Mouse (Mus musculus) retina, embryonic 14.5 days (tissue): ENCODE data around the gene Tmem267.
"Not testable (repeated sequence)": the region's sequence is repeated elsewhere in the genome, so short reads cannot be mapped to it uniquely, and the experiment has no call there.

Source experiments
- DNase-seq: peaks from one replicate; pipeline ENCODE4 v3.0.0-alpha.2; 2015; ENCODE audit warnings: low spot score

The Tmem267 gene

DNA sequence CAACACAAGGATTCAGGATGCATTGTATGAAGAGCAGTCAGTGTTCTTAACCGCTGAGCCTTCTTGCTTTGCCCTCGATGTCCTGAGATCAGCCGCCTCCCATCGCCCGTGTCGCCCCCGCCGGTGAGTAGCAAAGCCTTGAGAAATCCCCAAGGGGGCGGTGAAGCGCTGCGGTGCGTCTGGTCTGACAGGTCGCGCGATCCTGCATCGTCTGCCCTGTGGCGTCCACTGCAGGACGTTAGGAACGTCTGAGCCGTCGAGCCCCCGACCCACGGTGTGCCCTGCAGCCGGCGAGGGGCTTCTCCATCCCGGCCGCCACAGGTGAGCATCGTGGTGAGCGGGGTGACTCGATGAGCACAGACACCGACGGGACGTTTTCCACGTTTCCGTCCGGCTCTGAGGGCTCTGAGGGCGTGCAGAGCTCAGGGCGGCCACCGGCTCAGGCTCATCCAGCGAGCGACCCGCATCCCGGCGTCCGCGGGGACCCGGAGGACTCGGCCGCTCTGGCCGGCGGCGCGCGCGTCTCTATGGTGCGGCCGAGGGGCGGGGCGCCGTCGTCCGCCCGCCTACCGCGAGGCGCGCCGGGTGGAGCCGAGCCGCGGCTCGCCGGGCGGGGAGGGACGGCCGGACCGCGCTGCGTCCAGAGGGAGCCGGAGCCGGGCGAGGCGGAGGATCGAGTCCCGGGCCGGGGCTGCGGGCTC lies at the start of gene Tmem267, which contains the start of gene 3110070M22Rik:
Gene Tmem267 (plus strand): TSS at position 160 of the 701 bp plus-strand sequence.
Gene 3110070M22Rik (minus strand): TSS at position 504 of the 701 bp plus-strand sequence.
- peak; percentile 96 for DNase-seq

DNA sequence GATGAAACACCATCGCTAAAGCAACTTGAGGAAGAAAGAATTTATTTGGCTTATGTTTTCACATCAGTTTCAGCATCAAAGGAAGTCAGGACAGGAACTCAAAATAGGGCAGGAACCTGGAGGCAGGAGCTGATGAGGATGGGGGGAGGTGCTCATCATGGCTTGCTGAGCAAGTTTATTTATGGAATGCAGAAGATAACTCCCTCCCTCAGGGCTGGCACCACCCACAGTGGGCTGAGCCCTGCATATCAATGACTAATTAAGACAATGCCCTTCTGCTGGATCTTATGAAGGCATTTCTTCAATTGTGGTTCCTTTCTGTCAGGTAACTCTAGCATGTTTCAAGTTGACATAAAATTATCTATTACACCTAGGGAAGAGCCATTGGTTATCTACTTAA lies 45.6 kb upstream of the Tmem267 start:
- no peak for DNase-seq

DNA sequence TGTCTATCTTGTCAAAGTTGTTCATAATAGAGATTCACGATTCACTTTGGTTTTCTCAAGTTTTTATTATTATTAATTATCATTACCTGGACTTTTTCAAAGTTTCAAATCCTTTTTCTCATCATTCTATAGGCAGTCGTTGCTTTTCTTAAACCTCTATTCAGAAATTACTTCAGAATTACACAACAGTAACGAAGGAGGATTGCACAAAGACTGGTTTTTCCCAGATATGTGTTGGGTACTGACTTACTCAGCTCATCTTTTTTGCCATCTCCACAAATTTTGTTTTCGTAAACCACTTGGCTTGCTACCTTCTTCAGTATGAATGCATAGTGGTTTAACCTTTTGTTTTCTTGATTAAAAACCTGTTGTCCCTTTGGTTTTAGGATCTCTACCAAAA lies 34.3 kb upstream of the Tmem267 start:
- DNase-seq, result no peak

DNA sequence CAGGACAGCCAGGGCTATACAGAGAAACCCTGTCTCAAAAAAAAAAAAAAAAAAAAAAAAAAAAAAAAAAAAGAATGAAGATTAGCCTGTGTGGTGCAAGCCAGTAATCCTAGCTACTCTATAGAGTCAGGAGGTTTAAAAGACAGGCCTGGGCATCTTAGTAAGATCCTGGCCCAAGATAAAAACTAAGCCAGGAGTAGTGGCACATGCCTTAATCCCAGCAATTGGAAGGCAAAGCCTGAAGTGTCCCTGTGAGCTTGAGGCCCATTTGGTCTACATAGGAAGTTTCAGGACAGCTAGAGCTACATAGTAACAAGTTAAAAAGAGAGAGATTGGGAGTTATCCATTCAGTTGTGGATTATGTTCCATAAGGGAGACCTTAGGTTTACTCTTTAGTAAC lies 32.8 kb upstream of the Tmem267 start:
- DNase-seq, result no peak

DNA sequence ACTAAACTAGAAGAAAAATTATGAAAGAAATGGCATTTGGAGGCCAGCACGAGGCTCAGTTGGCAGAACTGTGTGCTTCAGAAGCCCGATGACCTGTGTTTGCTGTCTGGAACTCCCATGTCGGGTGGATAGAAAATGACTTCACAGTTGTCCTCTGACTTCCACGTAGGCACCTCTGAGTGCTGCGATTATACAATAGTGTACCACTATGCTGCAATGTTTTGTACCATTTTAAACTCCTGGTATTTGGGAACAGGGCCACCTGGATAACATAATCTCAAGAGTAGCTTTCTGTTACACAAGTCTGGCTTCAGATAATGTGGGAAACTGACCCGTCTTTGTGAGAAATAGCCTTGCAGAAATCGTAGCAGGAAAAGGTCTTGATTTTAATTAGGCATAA lies 31.5 kb upstream of the Tmem267 start:
- no peak for DNase-seq

DNA sequence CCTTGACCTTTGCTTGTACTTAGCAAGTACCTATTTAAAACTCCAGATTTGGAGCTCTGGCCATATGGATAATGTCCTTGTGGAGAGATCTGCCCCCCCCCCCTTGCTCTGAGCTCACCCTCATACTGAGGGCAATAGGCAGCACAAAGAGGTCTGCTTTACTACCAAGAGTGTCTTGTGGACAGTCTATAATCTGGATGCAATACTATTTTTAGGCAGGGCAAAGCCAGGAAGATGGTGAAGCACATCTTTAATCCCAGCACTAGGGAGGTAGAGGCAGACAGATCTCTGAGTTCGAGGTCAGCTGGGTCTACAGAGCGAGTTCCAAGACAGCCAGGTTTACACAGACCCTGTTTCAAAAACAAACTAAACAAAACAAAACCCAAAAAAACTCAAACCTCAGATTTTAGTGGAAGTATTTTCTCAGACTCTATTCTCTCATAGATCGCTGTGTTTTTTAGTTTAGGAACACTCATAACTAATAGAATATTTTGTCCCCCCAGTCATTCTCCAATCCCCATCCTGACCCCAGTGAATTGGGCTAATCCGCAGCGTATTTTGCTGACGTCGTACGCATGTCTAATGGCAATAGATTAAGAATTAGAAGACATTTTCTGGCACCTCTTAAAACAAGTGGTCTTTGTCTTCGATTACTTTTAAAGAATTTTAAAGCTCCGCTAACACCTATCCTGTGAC lies 25.8 kb upstream of the Tmem267 start:
- DNase-seq, result peak; percentile 3

DNA sequence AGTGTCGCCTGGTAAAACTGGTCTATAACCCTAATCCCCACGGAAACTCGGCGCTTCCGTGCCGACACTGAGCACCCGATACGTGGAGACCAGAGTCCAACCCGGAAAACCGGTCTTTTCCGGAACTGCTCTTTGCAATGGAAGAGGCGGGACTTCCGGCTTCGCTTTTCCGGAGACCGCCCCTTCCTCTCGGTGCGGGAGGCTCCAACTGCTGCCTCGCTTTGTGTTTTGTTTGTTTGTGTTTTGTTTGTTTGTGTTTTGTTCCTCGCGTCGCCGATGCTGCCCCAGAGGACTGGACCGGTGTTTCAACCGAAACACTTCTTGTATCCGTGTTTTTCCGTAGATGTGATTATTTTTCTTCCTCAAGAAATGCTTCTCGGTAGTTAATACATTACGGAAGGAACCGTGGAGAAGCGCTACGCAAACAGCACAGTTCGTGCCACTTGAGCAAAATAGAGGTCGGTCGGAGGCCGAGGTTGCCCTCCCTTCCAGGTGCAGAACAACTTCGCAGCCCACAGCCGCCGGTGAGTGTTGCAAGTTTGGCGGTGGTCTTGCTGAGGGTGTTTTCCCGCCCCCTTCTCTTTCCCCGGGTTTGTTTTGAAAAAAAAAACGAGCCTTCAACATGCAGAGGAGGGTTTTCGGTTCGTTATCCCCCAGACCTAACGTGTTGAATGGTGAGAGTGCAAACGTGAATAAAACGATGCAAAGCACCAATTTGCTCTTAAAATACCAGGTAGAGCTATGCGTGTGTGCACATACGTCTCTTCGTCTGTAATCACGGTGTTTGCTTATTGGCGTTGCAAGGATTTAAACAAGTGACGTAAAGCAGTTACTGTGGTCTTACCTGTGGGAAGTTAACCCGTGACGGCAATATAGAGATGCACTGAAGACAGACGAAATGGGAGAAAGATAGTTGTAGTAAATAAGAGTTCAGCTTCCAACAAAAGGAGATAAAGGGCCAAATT lies 25.0 kb upstream of the Tmem267 start, which contains the start of gene 4833420G17Rik:
Gene 4833420G17Rik (plus strand): TSS at position 173 of the 965 bp plus-strand sequence.
- DNase-seq, result peak; percentile 95

DNA sequence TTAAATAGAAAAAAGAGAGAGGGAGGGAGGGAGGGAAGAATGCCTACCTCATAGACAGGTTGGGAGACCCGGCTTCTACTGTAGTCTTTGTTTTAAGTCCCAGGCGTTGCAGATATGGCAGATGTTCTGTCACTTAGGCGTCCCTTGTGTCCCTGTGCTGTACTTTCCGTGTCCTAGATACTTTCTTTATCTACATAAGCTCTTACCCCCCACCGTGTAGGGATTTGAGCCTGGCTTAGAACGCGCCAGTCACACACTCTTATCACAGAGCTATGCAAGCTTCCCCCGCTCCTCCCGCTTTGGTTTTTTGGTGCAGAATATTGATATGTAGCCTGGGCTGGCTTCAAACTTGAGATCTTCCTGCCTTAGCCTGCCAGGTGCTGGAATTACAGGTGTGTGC lies 11.2 kb upstream of the Tmem267 start:
- DNase-seq, result peak; percentile 10

DNA sequence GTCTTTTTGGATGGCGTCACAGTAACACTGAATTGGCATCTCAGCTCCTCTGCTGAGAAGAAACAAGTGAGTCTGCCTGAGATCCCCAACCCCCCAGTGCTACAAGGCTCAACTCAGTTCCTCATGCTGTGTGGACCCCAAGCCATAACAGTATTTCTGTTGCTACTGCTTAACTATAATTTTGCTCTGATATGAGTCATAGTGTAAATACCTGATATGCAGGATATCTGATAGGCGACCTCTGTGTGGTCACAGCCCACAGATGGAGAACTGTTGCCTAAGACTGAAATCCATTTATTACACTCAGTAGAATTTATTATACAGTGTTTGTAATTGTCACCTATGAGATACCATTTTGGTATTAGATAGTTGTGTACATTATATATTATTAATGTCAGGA lies 10.1 kb upstream of the Tmem267 start:
- no peak for DNase-seq

DNA sequence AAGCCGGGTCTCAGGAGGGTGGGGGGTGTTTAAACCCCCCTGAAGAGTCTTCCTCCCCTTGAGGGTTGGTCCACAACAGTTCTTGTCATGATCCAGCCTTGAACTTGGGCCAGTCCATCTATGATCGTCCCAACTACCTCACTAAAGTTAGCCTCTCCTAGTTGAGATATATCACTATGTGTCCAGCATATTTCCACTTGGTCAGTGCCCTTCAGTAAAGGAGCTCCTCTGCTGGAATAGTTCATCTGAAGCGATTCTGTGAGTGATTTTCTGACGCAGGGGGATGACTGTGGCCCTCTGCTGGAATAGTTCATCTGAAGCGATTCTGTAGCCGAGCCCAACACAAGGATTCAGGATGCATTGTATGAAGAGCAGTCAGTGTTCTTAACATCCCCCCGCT lies 485 bp upstream of the Tmem267 start:
- peak; percentile 33 for DNase-seq

DNA sequence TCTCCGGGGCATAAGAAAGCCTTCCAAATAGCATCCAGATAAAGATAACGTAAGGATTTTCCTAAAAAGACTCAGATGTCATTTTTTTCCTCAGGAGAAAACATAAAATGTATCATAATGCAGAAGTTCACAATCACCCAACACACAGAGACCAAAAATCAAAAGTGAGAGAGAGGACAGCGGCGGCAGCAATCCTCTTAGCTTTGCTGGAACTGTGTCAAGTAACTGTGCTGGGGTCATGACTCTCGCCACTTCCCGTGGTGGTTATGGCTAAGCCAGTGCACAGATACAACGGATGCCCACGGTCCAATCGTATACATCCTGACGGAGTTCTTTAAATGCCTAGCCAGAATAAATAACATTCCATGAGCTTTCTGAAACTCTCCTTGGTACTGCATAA lies 4.2 kb downstream of the Tmem267 start:
- DNase-seq, result not testable (repeated sequence)

DNA sequence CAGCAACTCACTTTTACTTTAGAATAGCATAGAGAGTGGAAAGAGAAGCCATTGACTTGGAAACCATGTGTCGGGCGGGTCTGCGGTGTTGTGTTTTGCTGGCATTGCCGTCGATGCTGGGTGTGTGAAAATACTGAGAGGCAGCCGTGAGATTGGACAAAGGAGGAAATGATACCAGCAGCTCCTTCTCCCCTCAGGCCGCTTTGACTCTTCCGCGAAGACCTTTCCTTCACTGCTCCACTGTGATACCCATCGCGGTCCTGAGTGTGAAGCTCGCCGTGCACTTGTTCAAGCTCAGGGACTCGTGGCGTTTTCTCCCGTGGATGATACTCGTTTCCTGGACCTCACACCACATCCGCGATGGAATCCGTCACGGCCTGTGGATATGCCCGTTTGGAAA lies 7.1 kb downstream of the Tmem267 start:
- DNase-seq, result not testable (repeated sequence)

DNA sequence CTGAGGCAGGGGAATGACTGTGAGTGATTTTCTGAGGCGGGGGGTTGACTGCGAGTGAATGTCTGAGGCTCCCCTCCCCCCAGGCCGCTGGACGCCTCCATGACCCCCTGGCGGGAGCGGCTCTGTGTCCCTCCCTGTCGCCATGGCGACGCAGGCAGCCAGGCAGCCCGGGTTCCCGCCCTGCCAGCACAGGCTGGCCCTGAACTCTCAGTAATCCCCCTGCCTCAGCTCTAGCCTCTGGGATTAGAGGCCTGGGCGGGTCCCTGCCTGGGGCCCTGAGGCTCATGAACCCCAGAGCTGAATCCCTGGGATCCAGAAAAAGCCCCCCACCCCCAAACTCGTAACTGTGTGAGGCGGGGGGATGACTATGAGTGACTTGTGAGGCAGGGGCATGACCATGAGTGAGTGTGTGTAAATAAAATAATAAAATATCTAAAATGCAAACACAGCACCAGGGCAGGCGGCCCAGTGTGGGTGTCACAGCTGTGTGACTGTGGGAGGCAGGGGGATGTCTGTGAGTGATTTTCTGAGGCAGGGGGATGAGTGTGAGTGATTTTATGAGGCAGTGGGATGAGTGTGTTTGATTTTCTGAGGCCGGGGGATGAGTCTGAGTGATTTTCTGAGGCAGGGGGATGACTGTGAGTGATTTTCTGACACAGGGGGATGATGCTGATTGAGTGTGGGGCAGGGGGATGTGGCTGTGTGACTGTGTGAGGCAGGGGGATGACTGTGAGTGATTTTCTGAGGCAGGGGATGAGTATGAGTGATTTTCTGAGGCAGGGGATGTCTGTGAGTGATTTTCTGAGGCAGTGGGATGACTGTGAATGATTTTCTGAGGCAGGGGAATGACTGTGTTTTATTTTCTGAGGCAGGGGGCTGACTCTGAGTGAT lies 108.7 kb downstream of the Tmem267 start:
- DNase-seq, result peak; percentile 78

DNA sequence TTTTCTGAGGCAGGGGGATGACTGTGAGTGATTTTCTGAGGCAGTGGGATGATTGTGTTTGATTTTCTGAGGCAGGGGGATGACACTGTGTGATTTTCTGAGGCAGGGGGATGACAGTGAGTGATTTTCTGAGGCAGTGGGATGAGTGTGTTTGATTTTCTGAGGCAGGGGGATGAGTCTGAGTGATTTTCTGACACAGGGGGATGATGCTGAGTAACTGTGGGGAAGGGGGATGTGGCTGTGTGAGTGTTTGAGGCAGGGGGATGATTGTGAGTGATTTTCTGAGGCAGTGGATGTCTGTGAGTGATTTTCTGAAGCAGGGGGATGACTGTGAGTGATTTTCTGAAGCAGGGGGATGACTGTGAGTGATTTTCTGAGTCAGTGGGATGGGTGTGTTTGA lies 110.6 kb downstream of the Tmem267 start:
- DNase-seq, result peak; percentile 25

DNA sequence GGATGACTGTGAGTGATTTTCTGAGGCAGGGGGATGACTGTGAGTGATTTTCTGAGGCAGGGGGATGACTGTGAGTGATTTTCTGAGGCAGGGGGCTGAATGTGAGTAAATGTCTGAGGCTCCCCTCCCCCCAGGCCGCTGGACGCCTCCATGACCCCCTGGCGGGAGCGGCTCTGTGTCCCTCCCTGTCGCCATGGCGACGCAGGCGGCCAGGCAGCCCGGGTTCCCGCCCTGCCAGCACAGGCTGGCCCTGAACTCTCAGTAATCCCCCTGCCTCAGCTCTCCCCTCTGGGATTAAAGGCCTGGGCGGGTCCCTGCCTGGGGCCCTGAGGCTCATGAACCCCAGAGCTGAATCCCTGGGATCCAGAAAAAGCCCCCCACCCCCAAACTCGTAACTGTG lies 111.2 kb downstream of the Tmem267 start:
- not testable (repeated sequence) for DNase-seq

DNA sequence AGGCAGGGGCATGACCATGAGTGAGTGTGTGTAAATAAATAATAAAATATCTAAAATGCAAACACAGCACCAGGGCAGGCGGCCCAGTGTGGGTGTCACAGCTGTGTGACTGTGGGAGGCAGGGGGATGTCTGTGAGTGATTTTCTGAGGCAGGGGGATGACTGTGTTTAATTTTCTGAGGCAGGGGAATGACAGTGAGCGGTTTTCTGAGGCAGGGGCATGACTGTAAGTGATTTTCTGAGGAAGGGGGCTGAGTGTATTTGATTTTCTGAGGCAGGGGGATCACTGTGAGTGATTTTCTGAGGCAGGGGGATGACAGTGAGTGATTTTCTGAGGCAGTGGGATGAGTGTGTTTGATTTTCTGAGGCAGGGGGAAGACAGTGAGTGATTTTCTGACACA lies 111.7 kb downstream of the Tmem267 start:
- not testable (repeated sequence) for DNase-seq

DNA sequence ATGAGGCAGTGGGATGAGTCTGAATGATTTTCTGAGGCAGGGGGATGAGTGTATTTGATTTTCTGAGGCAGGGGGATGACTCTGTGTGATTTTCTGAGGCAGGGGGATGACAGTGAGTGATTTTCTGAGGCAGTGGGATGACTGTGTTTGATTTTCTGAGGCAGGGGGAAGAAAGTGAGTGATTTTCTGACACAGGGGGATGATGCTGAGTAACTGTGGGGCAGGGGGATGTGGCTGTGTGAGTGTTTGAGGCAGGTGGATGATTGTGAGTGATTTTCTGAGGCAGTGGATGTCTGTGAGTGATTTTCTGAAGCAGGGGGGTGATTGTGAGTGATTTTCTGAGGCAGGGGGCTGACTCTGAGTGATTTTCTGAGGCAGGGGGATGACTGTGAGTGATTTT lies 112.3 kb downstream of the Tmem267 start:
- DNase-seq, result peak; percentile 75

DNA sequence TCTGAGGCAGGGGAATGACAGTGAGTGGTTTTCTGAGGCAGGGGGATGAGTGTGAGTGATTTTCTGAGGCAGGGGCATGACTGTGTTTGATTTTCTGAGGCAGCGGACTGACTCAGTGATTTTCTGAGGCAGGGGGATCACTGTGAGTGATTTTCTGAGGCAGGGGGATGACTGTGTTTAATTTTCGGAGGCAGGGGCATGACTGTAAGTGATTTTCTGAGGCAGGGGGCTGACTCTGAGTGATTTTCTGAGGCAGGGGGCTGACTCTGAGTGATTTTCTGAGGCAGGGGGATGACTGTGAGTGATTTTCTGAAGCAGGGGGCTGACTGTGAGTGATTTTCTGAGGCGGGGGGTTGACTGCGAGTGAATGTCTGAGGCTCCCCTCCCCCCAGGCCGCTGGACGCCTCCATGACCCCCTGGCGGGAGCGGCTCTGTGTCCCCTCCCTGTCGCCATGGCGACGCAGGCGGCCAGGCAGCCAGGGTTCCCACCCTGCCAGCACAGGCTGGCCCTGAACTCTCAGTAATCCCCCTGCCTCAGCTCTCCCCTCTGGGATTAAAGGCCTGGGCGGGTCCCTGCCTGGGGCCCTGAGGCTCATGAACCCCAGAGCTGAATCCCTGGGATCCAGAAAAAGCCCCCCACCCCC lies 115.0 kb downstream of the Tmem267 start:
- peak; percentile 52 for DNase-seq

DNA sequence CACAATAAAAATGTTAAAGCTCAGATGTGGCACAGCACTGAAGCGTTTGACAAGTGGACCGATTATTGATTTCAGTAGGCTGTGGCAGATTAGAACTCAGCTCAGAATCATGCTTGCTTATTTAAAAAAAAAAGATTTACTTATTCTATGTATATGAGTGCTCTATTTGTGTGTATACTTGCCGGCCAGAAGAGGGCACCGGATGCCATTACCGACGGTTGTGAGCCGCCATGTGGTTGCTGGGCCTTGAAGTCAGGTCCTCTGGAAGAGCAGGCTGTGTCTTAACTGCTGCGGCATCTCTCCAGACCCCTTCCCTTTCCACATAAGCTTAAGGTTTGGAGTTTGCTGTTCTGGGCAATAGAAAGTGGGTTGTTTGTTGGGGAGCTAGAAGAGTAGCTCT lies 116.1 kb downstream of the Tmem267 start:
- DNase-seq, result not testable (repeated sequence)

DNA sequence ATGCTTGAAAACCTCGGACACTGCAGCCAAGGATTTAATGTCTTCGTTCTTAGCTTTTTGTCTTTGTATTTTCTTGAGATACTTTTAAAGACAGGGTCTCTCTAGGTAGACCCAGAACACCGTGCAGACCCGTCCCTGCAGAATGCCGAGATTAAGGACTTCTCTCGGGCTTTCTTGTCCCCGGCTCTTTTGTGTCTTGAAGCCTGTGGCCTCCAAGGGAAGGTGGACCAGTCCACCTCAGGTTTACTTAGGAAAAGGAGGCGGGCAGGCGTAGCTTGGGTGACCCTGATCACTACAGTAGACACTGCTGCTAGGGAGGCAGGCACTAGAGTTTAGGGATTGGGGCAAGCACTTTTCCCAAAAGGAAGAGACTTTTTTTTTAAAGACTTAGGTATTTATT lies 116.5 kb downstream of the Tmem267 start:
- not testable (repeated sequence) for DNase-seq

DNA sequence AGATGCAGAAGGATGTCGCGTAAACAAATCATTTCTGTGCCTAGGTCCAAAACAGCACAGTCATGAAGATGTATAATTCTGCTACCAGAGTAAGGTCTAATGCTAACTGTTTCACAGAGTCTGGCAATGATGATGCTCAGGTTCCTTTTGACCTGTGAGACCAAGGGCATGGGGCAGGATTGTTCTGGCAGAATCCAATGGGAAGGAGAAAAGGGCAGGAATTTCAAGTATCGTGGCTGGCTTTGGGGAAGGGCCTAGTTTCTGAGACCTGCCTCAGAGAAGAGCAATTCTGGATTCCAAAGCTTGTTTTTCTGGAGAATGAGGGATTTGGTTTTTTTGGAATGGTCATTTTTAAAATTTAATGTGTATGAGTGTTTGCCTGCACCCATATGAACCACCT lies 131.0 kb downstream of the Tmem267 start:
- DNase-seq, result no peak
